Mouse (Mus musculus): ENCODE measurements around the gene Rragd. TPM values are rescaled to one million over a fixed set of nuclear protein-coding genes. Genes with fewer than 3 reads are reported as not detected.
A peak's percentile ranks its signal among the peaks of the same experiment; 100 is the strongest.
"Not testable (repeated sequence)": the region's sequence is repeated elsewhere in the genome, so short reads cannot be mapped to it uniquely, and the experiment has no call there.

The Rragd gene
- polyA plus RNA-seq, 1 experiment = not detected

GRCm38 (mm10) chr4:32951035-32951940 lies 31.5 kb upstream of the Rragd start:
- H3K27ac ChIP-seq (ENCODE audit: insufficient read depth, low read depth, low read length) = peak overlapping the region; percentile 85
- 4% methylated on average over 34 of the region's 34 CpGs for WGBS
- H3K4me3 ChIP-seq (ENCODE audit: insufficient read depth, low read depth, low read length) = peak overlapping the region; percentile 84
- TF ChIP-seq POLR2A (IDR thresholded peaks at IDR 0.05; ENCODE audit: insufficient read depth, low read depth, low read length) (no peak), CTCF (IDR thresholded peaks at IDR 0.05; ENCODE audit: insufficient read depth, low read depth, low read length) (no peak)
- H3K4me1 ChIP-seq (ENCODE audit: control insufficient read depth, insufficient read depth, low read length) = peaks cover 6% of the 10 kb centered on the region

GRCm38 (mm10) chr4:32952681-32953080 lies 30.2 kb upstream of the Rragd start:
- WGBS = 19% methylated on average over 7 of the region's 7 CpGs
- TF ChIP-seq POLR2A (IDR thresholded peaks at IDR 0.05; ENCODE audit: insufficient read depth, low read depth, low read length) = no peak
- H3K4me3 ChIP-seq (ENCODE audit: insufficient read depth, low read depth, low read length) = no peak overlapping the region
- no peak overlapping the region for H3K27ac ChIP-seq (ENCODE audit: insufficient read depth, low read depth, low read length)
- H3K4me1 ChIP-seq (ENCODE audit: control insufficient read depth, insufficient read depth, low read length) = peaks cover 6% of the 10 kb centered on the region

GRCm38 (mm10) chr4:32956423-32956822 lies 26.4 kb upstream of the Rragd start:
- TF ChIP-seq CTCF (IDR thresholded peaks at IDR 0.05; ENCODE audit: insufficient read depth, low read depth, low read length) = no peak
- TF ChIP-seq POLR2A (IDR thresholded peaks at IDR 0.05; ENCODE audit: insufficient read depth, low read depth, low read length) = no peak
- Histone ChIP-seq H3K4me3 (ENCODE audit: insufficient read depth, low read depth, low read length) (no peak overlapping the region), H3K27ac (ENCODE audit: insufficient read depth, low read depth, low read length) (no peak overlapping the region), H3K4me1 (ENCODE audit: control insufficient read depth, insufficient read depth, low read length) (peaks cover 2% of the 10 kb centered on the region; the same call in 1 of the 2 replicates)
- WGBS = 50% methylated on average over 2 of the region's 2 CpGs

- Histone ChIP-seq H3K4me3 (ENCODE audit: insufficient read depth, low read depth, low read length) (no peak overlapping the region), H3K27ac (ENCODE audit: insufficient read depth, low read depth, low read length) (no peak overlapping the region), H3K4me1 (ENCODE audit: control insufficient read depth, insufficient read depth, low read length) (no peaks in the 10 kb centered on the region; the same call in 1 of the 2 replicates)
- TF ChIP-seq POLR2A (IDR thresholded peaks at IDR 0.05; ENCODE audit: insufficient read depth, low read depth, low read length) (no peak), CTCF (IDR thresholded peaks at IDR 0.05; ENCODE audit: insufficient read depth, low read depth, low read length) (no peak)
- 80% methylated on average over 3 of the region's 3 CpGs for WGBS
These were observed 21.4 kb upstream of the Rragd start for GRCm38 (mm10) chr4:32961394-32961793.

GRCm38 (mm10) chr4:32964619-32965018 lies 18.2 kb upstream of the Rragd start:
- not testable (repeated sequence) for H3K4me3 ChIP-seq (ENCODE audit: insufficient read depth, low read depth, low read length); H3K27ac ChIP-seq (ENCODE audit: insufficient read depth, low read depth, low read length); H3K4me1 ChIP-seq (ENCODE audit: control insufficient read depth, insufficient read depth, low read length)
- 94% methylated on average over 19 of the region's 19 CpGs for WGBS

- TF ChIP-seq CTCF (IDR thresholded peaks at IDR 0.05; ENCODE audit: insufficient read depth, low read depth, low read length) = no peak
- no peak for TF ChIP-seq POLR2A (IDR thresholded peaks at IDR 0.05; ENCODE audit: insufficient read depth, low read depth, low read length)
- H3K4me1 ChIP-seq (ENCODE audit: control insufficient read depth, insufficient read depth, low read length) = peaks cover 9% of the 10 kb centered on the region
- H3K27ac ChIP-seq (ENCODE audit: insufficient read depth, low read depth, low read length) = no peak overlapping the region
- WGBS = 87% methylated on average over 4 of the region's 4 CpGs
- H3K4me3 ChIP-seq (ENCODE audit: insufficient read depth, low read depth, low read length) = no peak overlapping the region
These were observed 5.5 kb upstream of the Rragd start for GRCm38 (mm10) chr4:32977331-32977730.

- H3K4me1 ChIP-seq (ENCODE audit: control insufficient read depth, insufficient read depth, low read length) = peaks cover 9% of the 10 kb centered on the region
- H3K27ac ChIP-seq (ENCODE audit: insufficient read depth, low read depth, low read length) = no peak overlapping the region
- H3K4me3 ChIP-seq (ENCODE audit: insufficient read depth, low read depth, low read length) = no peak overlapping the region
- WGBS = 92% methylated on average over 3 of the region's 3 CpGs
- TF ChIP-seq CTCF (IDR thresholded peaks at IDR 0.05; ENCODE audit: insufficient read depth, low read depth, low read length) (no peak), POLR2A (IDR thresholded peaks at IDR 0.05; ENCODE audit: insufficient read depth, low read depth, low read length) (no peak)
These were observed 2.8 kb upstream of the Rragd start for GRCm38 (mm10) chr4:32980061-32980460.

GRCm38 (mm10) chr4:32981617-32982016 lies 1.2 kb upstream of the Rragd start:
- TF ChIP-seq CTCF (IDR thresholded peaks at IDR 0.05; ENCODE audit: insufficient read depth, low read depth, low read length) = no peak
- no peak for TF ChIP-seq POLR2A (IDR thresholded peaks at IDR 0.05; ENCODE audit: insufficient read depth, low read depth, low read length)
- WGBS = 38% methylated on average over 5 of the region's 5 CpGs
- H3K4me3 ChIP-seq (ENCODE audit: insufficient read depth, low read depth, low read length) = no peak overlapping the region
- H3K27ac ChIP-seq (ENCODE audit: insufficient read depth, low read depth, low read length) = peak overlapping the region; percentile 76; the same call in 1 of the 2 replicates
- H3K4me1 ChIP-seq (ENCODE audit: control insufficient read depth, insufficient read depth, low read length) = peaks cover 7% of the 10 kb centered on the region

- Histone ChIP-seq H3K4me1 (ENCODE audit: control insufficient read depth, insufficient read depth, low read length) (peaks cover 9% of the 10 kb centered on the region), H3K27ac (ENCODE audit: insufficient read depth, low read depth, low read length) (peak overlapping the region; percentile 76), H3K4me3 (ENCODE audit: insufficient read depth, low read depth, low read length) (peak overlapping the region; percentile 34)
- TF ChIP-seq CTCF (IDR thresholded peaks at IDR 0.05; ENCODE audit: insufficient read depth, low read depth, low read length) (no peak), POLR2A (IDR thresholded peaks at IDR 0.05; ENCODE audit: insufficient read depth, low read depth, low read length) (no peak)
- 2% methylated on average over 15 of the region's 15 CpGs for WGBS
These were observed 659 bp upstream of the Rragd start for GRCm38 (mm10) chr4:32982041-32982715.

All from olfactory bulb, adult 2 months (tissue).